Mouse (Mus musculus): ENCODE data around the gene Gm10134.

Gene Gm10134

GRCm38 (mm10) chr2:28532938-28533771, 27.3 kb downstream of the Gm10134 start:
- peak; percentile 53 to 55 for DNase-seq (ENCODE audit: low spot score in 2 of 2)

DNA sequence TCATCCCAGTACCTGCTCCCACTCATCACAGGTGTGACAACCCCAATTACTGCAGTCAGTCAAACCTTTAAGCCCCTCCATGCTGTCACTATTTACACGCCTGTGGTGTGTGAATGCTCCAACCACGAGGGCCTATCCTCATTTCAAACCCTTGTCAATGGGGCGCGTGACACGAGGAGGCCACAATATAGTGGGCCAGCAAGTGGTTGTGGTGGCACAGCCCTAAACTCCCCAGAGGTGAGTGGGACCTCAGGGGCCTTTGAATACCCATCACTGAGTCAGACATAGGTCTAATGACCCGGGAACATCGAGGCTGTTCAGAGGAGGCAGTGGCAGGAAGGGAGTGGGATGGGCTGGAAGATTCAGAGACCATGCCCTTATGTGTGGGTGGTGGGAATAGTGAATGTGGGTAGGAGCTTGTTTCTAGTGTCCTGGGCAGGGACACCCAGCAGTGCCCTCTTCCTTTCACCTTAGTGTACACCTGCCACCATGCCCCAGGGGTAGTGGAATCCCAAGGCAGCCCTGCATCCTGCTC, 28.1 kb downstream of the Gm10134 start:
- no peak for DNase-seq (ENCODE audit: low spot score in 2 of 2)

DNA sequence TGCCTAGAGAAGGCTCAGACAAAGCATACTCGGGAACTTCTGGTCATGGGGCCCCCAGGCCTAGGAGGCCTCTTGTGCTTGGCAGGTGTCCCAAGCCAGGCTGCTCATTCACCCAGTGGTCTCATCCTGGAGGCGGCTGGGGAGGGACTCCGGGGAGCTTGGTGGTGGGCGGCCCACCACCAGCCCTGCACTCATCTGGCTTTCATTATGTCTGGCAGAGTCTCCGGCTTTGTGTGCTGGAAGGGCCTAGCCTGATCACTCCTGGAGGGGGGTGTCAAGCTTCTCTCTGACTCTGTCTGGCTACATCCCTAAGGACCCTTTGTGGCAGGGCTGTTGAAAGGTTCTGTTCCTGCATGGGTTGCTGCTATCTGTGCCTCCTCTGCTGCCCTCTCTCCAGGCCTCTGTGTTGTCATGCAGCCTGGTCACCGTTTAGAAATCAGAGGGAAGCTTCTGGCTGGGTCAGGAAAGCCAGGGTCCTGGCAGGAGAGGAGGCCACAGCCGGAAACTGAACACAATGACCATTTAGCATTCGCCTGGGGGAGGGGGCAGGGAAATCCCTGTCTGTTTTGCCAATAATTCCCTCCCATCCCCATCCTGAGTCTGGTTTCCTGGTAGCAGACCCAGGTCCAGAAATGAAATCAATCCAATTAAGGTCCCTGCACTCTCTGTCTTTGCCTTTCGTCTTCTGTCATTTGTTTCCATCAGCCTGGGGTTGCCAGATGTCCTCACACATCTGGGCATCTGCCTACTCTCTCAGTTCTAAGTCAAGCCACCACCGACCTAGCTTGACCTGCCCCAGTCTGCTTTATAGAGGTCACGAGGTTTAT, 28.8 kb downstream of the Gm10134 start:
- DNase-seq (ENCODE audit: low spot score in 2 of 2), result no peak

DNA sequence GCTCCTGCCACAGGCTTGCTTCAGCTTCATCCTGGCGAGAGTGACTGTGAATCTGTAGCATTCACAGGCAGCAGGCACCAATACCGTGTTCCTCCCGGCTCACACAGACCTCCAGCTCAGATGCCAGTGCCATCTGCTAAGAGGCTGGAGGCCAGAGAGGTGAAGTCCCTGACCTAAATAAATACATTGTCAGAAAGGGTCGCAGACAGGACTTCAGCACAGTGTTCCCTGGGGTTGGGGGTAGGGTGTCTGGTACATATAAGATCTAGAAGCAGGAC, 29.3 kb downstream of the Gm10134 start:
- DNase-seq (ENCODE audit: low spot score in 2 of 2), result no peak

- no peak for DNase-seq (ENCODE audit: low spot score in 2 of 2)
Measured at GRCm38 (mm10) chr2:28535650-28536049, 29.8 kb downstream of the Gm10134 start.

DNA sequence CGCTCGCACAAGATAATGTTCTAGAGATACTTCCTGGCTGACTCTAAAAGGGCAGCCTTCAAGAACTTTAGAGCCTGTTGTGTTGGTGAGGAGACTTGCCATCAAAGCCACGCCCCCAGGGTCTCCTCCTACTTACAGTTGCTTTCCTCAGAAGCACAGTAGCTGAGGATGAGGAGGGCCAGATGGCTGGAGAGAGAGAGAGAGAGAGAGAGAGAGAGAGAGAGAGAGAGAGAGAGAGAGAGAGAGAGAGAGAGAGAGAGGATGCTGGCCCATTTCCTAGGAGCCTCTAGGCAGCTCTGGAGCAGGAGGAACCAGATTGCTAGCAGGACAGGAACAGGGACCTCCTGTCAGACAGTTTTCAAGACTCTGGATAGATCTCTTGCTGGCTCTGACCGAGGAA, 30.3 kb downstream of the Gm10134 start:
- no peak for DNase-seq (ENCODE audit: low spot score in 2 of 2)

DNA sequence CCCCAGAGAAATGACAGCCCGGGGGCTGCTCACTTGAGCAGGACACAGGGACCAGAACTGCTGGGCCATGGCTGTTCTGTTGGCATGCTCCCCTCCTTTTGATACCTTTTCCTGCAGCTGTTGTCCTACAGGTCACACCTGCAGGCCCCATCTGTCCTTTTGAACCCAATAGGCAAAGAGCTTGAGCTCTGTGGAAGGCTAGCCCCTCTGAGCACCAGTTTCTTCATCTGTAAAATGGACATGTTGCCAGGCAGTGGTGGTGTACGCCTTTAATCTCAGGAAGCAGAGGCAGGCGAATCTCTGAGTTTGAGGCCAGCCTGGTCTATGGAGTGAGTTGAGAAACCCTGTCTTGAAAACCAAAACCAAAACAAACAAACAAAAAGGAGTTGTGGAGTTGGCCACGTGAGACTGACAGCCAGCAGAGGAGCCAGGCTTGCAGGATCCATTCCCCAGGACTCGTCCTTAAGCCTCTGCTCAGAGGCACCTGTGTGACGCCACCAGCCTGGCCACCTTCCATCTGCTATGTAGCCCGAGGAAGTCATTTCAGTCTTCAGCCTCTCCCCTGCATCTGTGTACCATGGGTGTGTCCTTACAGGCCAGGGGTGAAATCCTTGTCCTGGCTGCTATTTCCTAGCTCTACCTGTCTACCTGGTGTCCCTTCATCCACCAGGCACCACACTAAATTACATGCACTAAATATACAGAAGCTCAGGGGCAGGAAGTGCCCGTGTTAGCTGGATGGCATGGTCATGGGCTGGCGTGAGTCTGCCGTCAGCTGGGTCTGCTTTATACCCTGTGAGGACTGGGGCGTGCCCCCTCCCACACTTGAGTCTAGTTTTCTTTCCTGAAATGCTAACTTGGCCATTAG, 31.1 kb downstream of the Gm10134 start:
- no peak for DNase-seq (ENCODE audit: low spot score in 2 of 2)

DNA sequence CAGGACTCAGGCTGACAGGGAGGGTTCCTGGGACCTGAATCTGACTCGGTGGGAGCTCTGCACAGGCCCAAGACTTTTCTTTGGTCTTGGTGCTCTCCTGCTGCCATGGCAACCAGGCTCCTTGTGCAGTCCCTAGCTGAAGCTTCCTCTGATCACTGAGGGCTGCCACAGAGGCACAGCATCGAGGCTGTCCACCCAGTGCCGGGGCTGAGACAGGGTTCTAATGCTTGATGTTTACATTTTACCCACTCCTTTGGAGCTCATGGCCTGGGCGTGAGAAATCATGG, 31.7 kb downstream of the Gm10134 start:
- no peak for DNase-seq (ENCODE audit: low spot score in 2 of 2)

- DNase-seq (ENCODE audit: low spot score in 2 of 2), result no peak
Measured at GRCm38 (mm10) chr2:28537995-28538816, 32.3 kb downstream of the Gm10134 start.

DNA sequence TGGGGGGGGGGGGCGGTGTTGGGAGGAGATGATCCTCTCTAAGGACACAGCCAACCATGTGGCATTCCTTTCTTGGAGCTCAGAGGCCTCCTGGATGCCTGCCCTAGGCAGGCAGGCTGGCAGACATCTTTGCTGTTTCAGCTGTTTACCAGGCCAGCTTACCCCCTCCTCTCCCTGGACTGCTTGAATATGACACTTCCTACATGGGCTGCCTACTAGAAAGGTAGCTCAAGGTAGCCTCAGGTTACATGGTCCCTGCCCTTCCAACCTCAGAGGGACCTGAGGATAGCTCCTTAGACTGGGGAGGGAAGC, 32.9 kb downstream of the Gm10134 start:
- DNase-seq (ENCODE audit: low spot score in 2 of 2), result no peak

- no peak for DNase-seq (ENCODE audit: low spot score in 2 of 2)
Measured at GRCm38 (mm10) chr2:28539206-28539605, 33.3 kb downstream of the Gm10134 start.

DNA sequence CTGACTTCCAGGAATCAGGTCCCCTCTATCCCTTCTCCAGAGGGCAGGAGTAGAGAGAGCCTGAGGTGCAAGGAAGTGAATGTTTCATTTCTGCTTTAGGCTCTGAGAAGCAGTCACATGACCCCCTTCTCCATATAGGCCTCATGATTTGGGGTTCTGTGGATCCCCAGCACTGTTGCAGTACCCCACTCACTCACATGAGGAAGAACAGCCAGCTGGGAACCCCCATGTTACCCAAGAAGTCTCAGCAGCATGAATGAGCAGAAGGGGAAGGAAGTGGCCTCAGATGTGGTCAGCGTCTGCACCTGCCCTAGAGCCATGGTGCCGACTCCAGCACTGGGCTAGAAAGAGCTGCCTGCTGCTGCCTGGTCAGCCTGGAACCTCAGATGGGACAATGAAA, 34.1 kb downstream of the Gm10134 start:
- peak; percentile 27 to 34 for DNase-seq (ENCODE audit: low spot score in 2 of 2)

- DNase-seq (ENCODE audit: low spot score in 2 of 2), result no peak
Measured at GRCm38 (mm10) chr2:28540587-28541227, 34.8 kb downstream of the Gm10134 start.

DNA sequence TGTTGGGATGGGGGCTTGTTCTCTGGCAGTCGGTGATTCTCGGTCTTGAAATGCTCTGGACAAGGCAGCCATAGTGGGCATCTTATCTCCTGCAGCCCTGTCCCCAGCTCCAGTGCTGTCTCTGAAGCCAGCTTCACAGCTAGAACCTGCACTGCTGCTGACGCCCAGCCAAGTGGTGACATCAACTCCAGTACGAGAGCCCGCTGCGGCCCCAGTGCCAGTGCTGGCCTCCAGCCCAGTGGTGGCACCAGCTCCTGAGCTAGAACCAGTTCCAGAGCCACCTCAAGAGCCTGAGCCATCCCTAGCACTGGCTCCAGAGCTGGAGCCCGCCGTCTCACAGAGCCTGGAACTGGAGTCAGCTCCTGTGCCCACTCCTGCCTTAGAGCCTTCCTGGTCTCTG, 38.0 kb downstream of the Gm10134 start:
- DNase-seq (ENCODE audit: low spot score in 2 of 2), result no peak

DNA sequence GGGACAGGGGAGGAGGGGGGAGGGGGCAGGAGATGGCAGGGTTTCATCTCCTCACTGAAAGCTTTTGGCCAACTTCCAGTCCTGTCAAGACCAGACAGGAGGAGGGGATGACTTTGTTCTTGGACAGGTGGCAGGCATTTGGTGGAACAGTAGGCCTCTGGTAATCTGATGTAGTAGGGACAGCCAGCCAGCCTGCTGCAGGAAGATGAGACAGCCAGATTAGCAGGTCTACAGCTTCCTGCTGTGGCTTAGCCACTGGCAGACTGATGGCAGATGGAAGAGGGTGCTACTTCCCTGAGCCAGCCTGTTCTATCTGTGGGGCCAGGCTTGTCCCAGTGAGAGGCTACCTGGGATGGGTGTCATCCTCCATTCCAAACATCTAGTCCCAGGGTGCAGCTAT, 40.1 kb downstream of the Gm10134 start:
- no peak for DNase-seq (ENCODE audit: low spot score in 2 of 2)

DNA sequence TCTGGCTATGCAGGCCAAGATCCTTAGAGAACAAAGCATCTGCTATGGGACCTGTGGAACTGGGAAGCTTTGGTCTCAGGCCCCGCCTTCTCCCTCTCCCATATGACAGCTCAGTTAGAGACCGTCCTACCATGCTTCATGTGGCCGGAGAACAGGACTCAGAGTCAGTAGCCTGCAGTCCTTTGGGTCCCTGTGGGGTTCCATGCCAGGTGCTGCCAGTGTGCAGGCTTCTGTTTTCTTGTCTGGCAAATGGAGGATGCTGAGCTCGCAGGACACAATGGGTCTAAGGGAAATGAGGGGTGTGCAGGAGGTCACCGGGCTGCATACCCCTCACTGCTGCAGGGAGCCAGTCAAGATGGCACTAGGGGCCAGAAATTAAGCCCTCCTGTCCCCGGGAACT, 40.7 kb downstream of the Gm10134 start:
- no peak for DNase-seq (ENCODE audit: low spot score in 2 of 2)

- DNase-seq (ENCODE audit: low spot score in 2 of 2), result peak; percentile 58 to 88
Measured at GRCm38 (mm10) chr2:28547237-28548172, 41.6 kb downstream of the Gm10134 start.

DNA sequence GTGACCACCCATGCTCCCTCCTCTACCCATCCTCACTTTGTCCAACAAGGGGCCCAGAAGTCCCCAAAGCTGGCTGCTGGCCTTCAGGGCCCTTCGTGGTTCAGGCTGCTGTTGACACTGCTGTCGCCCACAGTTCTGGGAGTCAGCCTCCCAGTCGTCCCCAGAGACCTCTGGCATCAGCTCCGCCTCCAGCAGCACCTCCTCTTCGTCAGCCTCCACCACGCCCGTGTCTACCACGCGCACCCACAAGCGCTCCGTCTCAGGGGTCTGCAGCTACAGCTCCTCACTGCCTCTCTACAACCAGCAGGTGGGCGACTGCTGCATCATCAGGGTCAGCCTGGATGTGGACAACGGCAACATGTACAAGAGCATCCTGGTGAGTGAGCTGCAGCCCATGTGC, 43.3 kb downstream of the Gm10134 start:
- no peak for DNase-seq (ENCODE audit: low spot score in 2 of 2)

DNA sequence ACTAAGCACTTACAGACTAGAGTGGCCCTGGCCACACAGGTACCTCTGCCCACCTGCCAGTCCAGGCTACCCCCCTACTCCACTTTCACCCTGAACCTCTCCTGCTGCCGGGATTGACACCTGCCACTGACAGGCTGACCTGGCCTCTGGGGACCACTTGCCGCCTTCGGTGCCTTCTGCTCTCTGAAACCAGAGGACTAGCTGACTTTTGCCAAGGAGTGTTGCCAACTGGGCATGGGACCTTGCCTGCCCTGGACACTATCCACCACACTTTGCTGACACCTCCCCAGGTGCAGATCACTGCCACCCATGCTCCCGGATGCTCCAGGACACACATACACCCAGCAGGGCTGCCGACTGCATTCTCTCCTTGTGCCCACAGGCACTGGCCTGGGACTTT, 46.4 kb downstream of the Gm10134 start:
- DNase-seq (ENCODE audit: low spot score in 2 of 2), result no peak

Measured in thymus, postnatal 10 days (tissue).